Mouse (Mus musculus) liver, postnatal 0 days (tissue): Measurements from ENCODE around the gene Wsb1.

ENCODE experiments used
- CTCF ChIP-seq: sonication (generic); IDR thresholded peaks from 2 replicates; pipeline ENCODE4 v1.5.1; 2016; ENCODE audit warnings: antibody characterized with exemption, low read depth
- EP300 ChIP-seq: IDR thresholded peaks from 2 replicates; pipeline ENCODE4 v1.6.1; 2016; ENCODE audit warnings: antibody characterized with exemption, low read depth, mild to moderate bottlenecking

- TF ChIP-seq CTCF (no peak), EP300 (no peak)
Observed at GRCm38 (mm10) chr11:79197846-79198235, 56.6 kb downstream of the Wsb1 start.
